Mouse (Mus musculus) CH12.LX (cell line): ENCODE results near the gene Smyd4.

Source experiments
- CTCF ChIP-seq, 2 experiments: IDR thresholded peaks in 1 of 2; conservative IDR thresholded peaks in 1 of 2; 2 replicates each; pipeline ENCODE4 v1.5.1; 2011 to 2012; ENCODE audit warnings: low read depth in 2 of 2, low read length in 2 of 2, improper control_type of control experiment in 1 of 2, inconsistent platforms in 1 of 2, mild to moderate bottlenecking in 1 of 2, moderate library complexity in 1 of 2
- HCFC1 ChIP-seq: IDR thresholded peaks from 2 replicates; pipeline ENCODE4 v1.6.1; 2012; ENCODE audit warnings: low read depth, mild to moderate bottlenecking, inconsistent platforms, low read length, improper control_type of control experiment
- KAT2A ChIP-seq: IDR thresholded peaks from 2 replicates; pipeline ENCODE4 v1.6.1; 2012; ENCODE audit warnings: low read length, improper control_type of control experiment, inconsistent platforms; ENCODE audit not compliant: insufficient replicate concordance
- MAX ChIP-seq: IDR thresholded peaks from 2 replicates; pipeline ENCODE4 v1.6.1; 2011; ENCODE audit warnings: low read length, improper control_type of control experiment
- MXI1 ChIP-seq: IDR thresholded peaks from 2 replicates; pipeline ENCODE4 v1.6.1; 2011; ENCODE audit warnings: mild to moderate bottlenecking, low read depth, low read length, improper control_type of control experiment
- NELFE ChIP-seq: IDR thresholded peaks from 2 replicates; pipeline ENCODE4 v1.6.1; 2011; ENCODE audit warnings: low read depth, low read length, improper control_type of control experiment
- POLR2A ChIP-seq: IDR thresholded peaks from 2 replicates; pipeline ENCODE4 v1.6.1; 2011; ENCODE audit warnings: low read depth, mild to moderate bottlenecking, improper control_type of control experiment, low read length
- ZC3H11A ChIP-seq: IDR thresholded peaks from 2 replicates; pipeline ENCODE4 v1.6.1; 2012; ENCODE audit warnings: low read depth, mild to moderate bottlenecking, inconsistent platforms, low read length, improper control_type of control experiment
- ZKSCAN1 ChIP-seq: IDR thresholded peaks from 2 replicates; pipeline ENCODE4 v1.6.1; 2012; ENCODE audit warnings: low read depth, inconsistent platforms, low read length, improper control_type of control experiment, borderline replicate concordance
- ZNF384 ChIP-seq: IDR thresholded peaks from 2 replicates; pipeline ENCODE4 v1.6.1; 2012; ENCODE audit warnings: low read depth, low read length, improper control_type of control experiment, inconsistent platforms

- TF ChIP-seq CTCF (conservative IDR thresholded peaks at IDR 0.05 in 1 of 2, IDR thresholded peaks at IDR 0.05 in 1 of 2; ENCODE audit: low read depth in 2 of 2, low read length in 2 of 2) (no peak), MAX (no peak), POLR2A (no peak), ZNF384 (no peak), KAT2A (no peak), HCFC1 (no peak), ZKSCAN1 (no peak), NELFE (no peak), MXI1 (no peak), ZC3H11A (no peak)
Observed at GRCm38 (mm10) chr11:75439951-75440350, 91.7 kb downstream of the Smyd4 start.
